16 mouse cellular contexts compared by ENCODE assay signal in the genomic region with DNA sequence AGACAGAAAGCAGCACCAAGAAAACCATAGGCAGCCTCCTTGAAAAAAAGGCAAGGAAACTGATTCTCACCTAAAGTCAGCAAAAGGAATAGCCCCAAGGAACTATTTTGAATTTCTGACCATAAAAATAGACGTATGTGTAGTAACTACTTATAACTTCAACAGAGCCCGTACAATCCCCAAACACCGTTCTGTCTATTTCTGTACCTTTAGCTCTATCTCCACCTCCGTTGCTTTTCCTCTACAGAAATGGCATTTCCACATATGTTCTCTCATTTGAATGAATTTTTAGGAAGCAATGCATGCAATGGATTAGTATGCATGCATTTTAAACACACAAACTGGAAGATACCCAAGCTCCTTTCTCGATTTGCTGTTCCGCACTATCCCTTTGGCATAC.
DNase-seq lines count a peak whose midpoint lies in the region.
"Had no signal": no experiment of that assay in that cellular context is flagged by ENCODE, and none has a peak within 500 bp of the region (broad histone marks: within the 10 kb centered on the region; RNA-seq: fewer than 3 reads in every experiment).

No protein-coding gene starts in this region.

- DNase-seq in frontal cortex, adult 2 months (ENCODE audit: extremely low spot score in 1 of 2, low spot score in 1 of 2) = peak; percentile 15 to 42
- no peak for DNase-seq in frontal cortex, postnatal 10 days (ENCODE audit: low spot score in 2 of 2)
- DNase-seq in left cerebral cortex, adult 11 months (ENCODE audit: low spot score) = peak; percentile 9
- DNase-seq in left cerebral cortex, adult 8-10 months (ENCODE audit: low spot score in 2 of 2) = no peak
- peak; percentile 67 for DNase-seq in brain, adult 2 months (ENCODE audit: low read depth, low spot score)
- peak; percentile 69 for DNase-seq in telencephalon, adult 2 months (ENCODE audit: low read depth, low spot score)
- no peak for DNase-seq in layer of hippocampus, adult 9-11 months
- DNase-seq: adrenal gland, adult 2 months; adrenal gland, postnatal 10 days; adrenal gland, postnatal 25 days; cerebellum, adult 11-12 months; cerebellum, adult 8-10 months; cerebellum, adult 9-11 months; cerebellum, postnatal 14 days; cerebellum, postnatal 36 days; embryo, embryonic 11 days had no signal

Comparison
In these comparisons a context has a peak if more than half of its experiments do, and no peak if none do; other contexts are left out.
1. DNase-seq: peak in frontal cortex, adult 2 months (2 of 2), left cerebral cortex, adult 11 months (single experiment), brain, adult 2 months (single experiment) and telencephalon, adult 2 months (single experiment); none in frontal cortex, postnatal 10 days (0 of 2), left cerebral cortex, adult 8-10 months (0 of 2) and layer of hippocampus, adult 9-11 months (single experiment).